10 mouse cellular contexts compared by ENCODE assay signal in genomic region chr17:47831772-47832171, GRCm38 (mm10). TPM values are rescaled to one million over a fixed set of nuclear protein-coding genes. Genes with fewer than 3 reads are reported as not detected.
DNase-seq lines count a peak whose midpoint lies in the region; ATAC-seq and TF ChIP-seq lines count a peak whose summit lies in the region.
"Had no signal": no experiment of that assay in that cellular context is flagged by ENCODE, and none has a peak within 500 bp of the region (broad histone marks: within the 10 kb centered on the region; RNA-seq: fewer than 3 reads in every experiment).

No protein-coding gene starts in this region.

- no peaks in the 10 kb centered on the region for H3K27me3 ChIP-seq in heart, embryonic 14.5 days (ENCODE audit: control insufficient read depth, insufficient read depth, low read length)
- H3K27me3 ChIP-seq in heart, adult 2 months (ENCODE audit: control insufficient read depth, insufficient read depth, low read length) = no peaks in the 10 kb centered on the region
- peaks cover 3% of the 10 kb centered on the region for H3K27me3 ChIP-seq in embryonic facial prominence, embryonic 11.5 days (ENCODE audit: control insufficient read depth, insufficient read depth, low read length)
- peaks cover 37% of the 10 kb centered on the region for H3K27me3 ChIP-seq in hindbrain, embryonic 16.5 days (replicated peaks; ENCODE audit: control insufficient read depth, insufficient read depth, low read length)
- H3K27me3 ChIP-seq in midbrain, embryonic 13.5 days = peaks cover 47% of the 10 kb centered on the region

- H3K4me3 ChIP-seq in heart, embryonic 14.5 days (ENCODE audit: control insufficient read depth in 1 of 2, insufficient read depth in 1 of 2, low read depth in 1 of 2, low read length in 2 of 2) = peak overlapping the region; percentile 80 to 91
- no peak overlapping the region for H3K4me3 ChIP-seq in heart, adult 2 months
- peak overlapping the region; percentile 94 for H3K4me3 ChIP-seq in embryonic facial prominence, embryonic 11.5 days (ENCODE audit: low read depth, low read length)
- H3K4me3 ChIP-seq in hindbrain, embryonic 16.5 days (ENCODE audit: low read length) = no peak overlapping the region
- H3K4me3 ChIP-seq in midbrain, embryonic 13.5 days (replicated peaks) = peak overlapping the region; percentile 53; the same call in 1 of the 2 replicates

- H3K4me2 ChIP-seq in heart, embryonic 14.5 days (ENCODE audit: low read length) = peak overlapping the region; percentile 91
- H3K4me2 ChIP-seq in embryonic facial prominence, embryonic 11.5 days (ENCODE audit: low read depth, low read length) = peak overlapping the region; percentile 85
- peak overlapping the region; percentile 97 for H3K4me2 ChIP-seq in hindbrain, embryonic 16.5 days (ENCODE audit: low read length)
- peak overlapping the region; percentile 95 for H3K4me2 ChIP-seq in midbrain, embryonic 13.5 days (replicated peaks)

- no peaks in the 10 kb centered on the region for H3K9me3 ChIP-seq in heart, embryonic 14.5 days (ENCODE audit: control insufficient read depth, low read length)
- H3K9me3 ChIP-seq in embryonic facial prominence, embryonic 11.5 days (replicated peaks; ENCODE audit: control insufficient read depth, low read length) = no peaks in the 10 kb centered on the region; the same call in 1 of the 2 replicates
- H3K9me3 ChIP-seq in hindbrain, embryonic 16.5 days (ENCODE audit: control insufficient read depth, low read length) = no peaks in the 10 kb centered on the region
- H3K9me3 ChIP-seq in midbrain, embryonic 13.5 days = no peaks in the 10 kb centered on the region

- H3K9ac ChIP-seq in heart, embryonic 14.5 days (ENCODE audit: low read length) = peak overlapping the region; percentile 88
- no peak overlapping the region for H3K9ac ChIP-seq in heart, adult 2 months (ENCODE audit: low read depth, low read length)
- peak overlapping the region; percentile 87 for H3K9ac ChIP-seq in embryonic facial prominence, embryonic 11.5 days (replicated peaks; ENCODE audit: low read length)
- no peak overlapping the region; the same call in 1 of the 2 replicates for H3K9ac ChIP-seq in hindbrain, embryonic 16.5 days (ENCODE audit: low read depth, low read length)
- H3K9ac ChIP-seq in midbrain, embryonic 13.5 days (replicated peaks) = 0 out of 2 replicates have a peak overlapping the region, but pooled peaks have one; percentile 11

- intact Hi-C loops in heart, adult 2 months (cut with DNase I) = no loop called here

- TF ChIP-seq POLR2A in heart, adult 2 months (IDR thresholded peaks at IDR 0.05; ENCODE audit: insufficient read depth, low read depth, low read length) = no peak

- H3K36me3 ChIP-seq in heart, embryonic 14.5 days (ENCODE audit: control insufficient read depth, insufficient read depth, low read length) = peaks cover 31% of the 10 kb centered on the region
- H3K36me3 ChIP-seq in heart, adult 2 months (ENCODE audit: control insufficient read depth, insufficient read depth, low read length) = no peaks in the 10 kb centered on the region
- H3K36me3 ChIP-seq in embryonic facial prominence, embryonic 11.5 days (replicated peaks; ENCODE audit: control insufficient read depth, insufficient read depth, low read depth, low read length) = peaks cover 4% of the 10 kb centered on the region; the same call in 1 of the 2 replicates
- no peaks in the 10 kb centered on the region for H3K36me3 ChIP-seq in hindbrain, embryonic 16.5 days (ENCODE audit: control insufficient read depth, insufficient read depth, low read length)
- H3K36me3 ChIP-seq in midbrain, embryonic 13.5 days = no peaks in the 10 kb centered on the region

- H3K27ac ChIP-seq in heart, embryonic 14.5 days (replicated peaks in 1 of 2; ENCODE audit: control insufficient read depth in 1 of 2, insufficient read depth in 1 of 2, low read depth in 2 of 2, low read length in 2 of 2) = peak overlapping the region; percentile 33 to 83; a peak in 1 of 4 replicates
- H3K27ac ChIP-seq in heart, adult 2 months = no peak overlapping the region
- peak overlapping the region; percentile 75 for H3K27ac ChIP-seq in embryonic facial prominence, embryonic 11.5 days (replicated peaks; ENCODE audit: low read depth, low read length)
- no peak overlapping the region for H3K27ac ChIP-seq in hindbrain, embryonic 16.5 days (ENCODE audit: low read depth, low read length)
- H3K27ac ChIP-seq in midbrain, embryonic 13.5 days = no peak overlapping the region

- no peaks in the 10 kb centered on the region for H3K79me2 ChIP-seq in heart, adult 2 months (replicated peaks; ENCODE audit: control insufficient read depth, insufficient read depth, low read length)

- H3K4me1 ChIP-seq in heart, embryonic 14.5 days (ENCODE audit: control insufficient read depth in 2 of 2, insufficient read depth in 2 of 2, low read length in 2 of 2) = peaks cover 20 to 35% of the 10 kb centered on the region in 2 experiments
- no peaks in the 10 kb centered on the region for H3K4me1 ChIP-seq in heart, adult 2 months (ENCODE audit: control insufficient read depth, insufficient read depth, low read length)
- H3K4me1 ChIP-seq in embryonic facial prominence, embryonic 11.5 days (ENCODE audit: control insufficient read depth, insufficient read depth, low read length) = peaks cover 9% of the 10 kb centered on the region
- peaks cover 19% of the 10 kb centered on the region for H3K4me1 ChIP-seq in hindbrain, embryonic 16.5 days (ENCODE audit: control insufficient read depth, insufficient read depth, low read depth, low read length)
- peaks cover 38% of the 10 kb centered on the region for H3K4me1 ChIP-seq in midbrain, embryonic 13.5 days (replicated peaks)

- ATAC-seq in heart, embryonic 14.5 days (ENCODE audit: insufficient number of reproducible peaks, insufficient read depth, low FRiP score, low read depth) = no peak
- ATAC-seq in embryonic facial prominence, embryonic 11.5 days (replicated peaks; ENCODE audit: insufficient number of reproducible peaks, low FRiP score, low TSS enrichment, low read depth) = 0 out of 2 replicates have a peak, but pooled peaks have one; percentile 0
- no peak for ATAC-seq in hindbrain, embryonic 16.5 days
- 0 out of 2 replicates have a peak, but pooled peaks have one; percentile 2 for ATAC-seq in midbrain, embryonic 13.5 days
- ATAC-seq: activated CD4-positive, CD25-positive, alpha-beta regulatory T cell, adult 4 months had no signal

- 59% methylated on average over 5 of the region's 5 CpGs for WGBS in heart, embryonic 14.5 days
- WGBS in heart, adult 2 months = 74% methylated on average over 5 of the region's 5 CpGs
- WGBS in embryonic facial prominence, embryonic 11.5 days = 13% methylated on average over 5 of the region's 5 CpGs
- 57% methylated on average over 5 of the region's 5 CpGs for WGBS in hindbrain, embryonic 16.5 days
- WGBS in midbrain, embryonic 13.5 days = 42% methylated on average over 5 of the region's 5 CpGs

- no peak for DNase-seq in heart, adult 2 months
- DNase-seq in embryonic facial prominence, embryonic 11.5 days (ENCODE audit: low spot score) = no peak
- DNase-seq in cerebellum, postnatal 36 days = no peak
- no peak for DNase-seq in urinary bladder, postnatal 36 days (ENCODE audit: low spot score in 2 of 2)
- DNase-seq in yolk sac, embryonic 10.5 days (ENCODE audit: low spot score) = no peak
- DNase-seq: cerebellum, adult 11 months had no signal

- no peak for TF ChIP-seq EP300 in heart, adult 2 months (IDR thresholded peaks at IDR 0.05; ENCODE audit: insufficient read depth, low read depth, low read length)

- no peak for TF ChIP-seq CTCF in heart, adult 2 months (IDR thresholded peaks at IDR 0.05)

RNA-seq across cellular contexts. Expression of gene Mdfi, which starts 2.7 kb away (rescaled TPM):
- 10.4 and 26.3 TPM in 2 replicates for polyA plus RNA-seq in heart, embryonic 14.5 days (2014; fragmentation: Nextera tagmentation; extraction: Ambion mirVana)
- 1 to 10 TPM; 1.8 to 2.0 TPM for total RNA-seq in heart, adult 2 months (2021)
- polyA plus RNA-seq in heart, adult 2 months (2012; rRNA removed) = 9.6 and 11.1 TPM in 2 replicates
- 75.2 and 95.7 TPM in 2 replicates for polyA plus RNA-seq in embryonic facial prominence, embryonic 11.5 days (2014; fragmentation: Nextera tagmentation; extraction: Ambion mirVana)
- 2.7 and 3.9 TPM in 2 replicates for polyA plus RNA-seq in hindbrain, embryonic 16.5 days (2015; fragmentation: Nextera tagmentation; extraction: Ambion mirVana)
- 2.8 and 4.4 TPM in 2 replicates for polyA plus RNA-seq in midbrain, embryonic 13.5 days (2015; fragmentation: Nextera tagmentation; extraction: Ambion mirVana)
- polyA plus RNA-seq: activated CD4-positive, CD25-positive, alpha-beta regulatory T cell, adult 4 months had no signal

Comparison
In these comparisons a context has a peak if more than half of its experiments do, and no peak if none do; other contexts are left out.
1. H3K27ac ChIP-seq: peak in heart, embryonic 14.5 days (2 of 2) and embryonic facial prominence, embryonic 11.5 days (single experiment); none in heart, adult 2 months (single experiment), hindbrain, embryonic 16.5 days (single experiment) and midbrain, embryonic 13.5 days (single experiment).
2. H3K4me3 ChIP-seq: peak in heart, embryonic 14.5 days (2 of 2), embryonic facial prominence, embryonic 11.5 days (single experiment) and midbrain, embryonic 13.5 days (single experiment); none in heart, adult 2 months (single experiment) and hindbrain, embryonic 16.5 days (single experiment).
3. H3K9ac ChIP-seq: peak in heart, embryonic 14.5 days (single experiment), embryonic facial prominence, embryonic 11.5 days (single experiment) and midbrain, embryonic 13.5 days (single experiment); none in heart, adult 2 months (single experiment) and hindbrain, embryonic 16.5 days (single experiment).
4. ATAC-seq: peak in embryonic facial prominence, embryonic 11.5 days (single experiment) and midbrain, embryonic 13.5 days (single experiment); none in heart, embryonic 14.5 days (single experiment) and hindbrain, embryonic 16.5 days (single experiment).
5. Peak in every context shown above with its lines, with median percentiles within 50 percentile points of each other: H3K4me2 ChIP-seq.